Mouse (Mus musculus): ENCODE data around the gene Plekhm1.

GRCm38 (mm10) chr11:103330651-103331319, 81.7 kb downstream of the Plekhm1 start:
- no peak for TF ChIP-seq POLR2A (IDR thresholded peaks at IDR 0.05; ENCODE audit: low read depth, low read length)
- no peak for TF ChIP-seq CTCF (IDR thresholded peaks at IDR 0.05; ENCODE audit: borderline replicate concordance, insufficient read depth, low read length)

Measured in embryonic fibroblast, embryonic 13.5 days (primary cell).